Mouse (Mus musculus): ENCODE data around the gene Mrap. TPM values are rescaled to one million over a fixed set of nuclear protein-coding genes. Genes with fewer than 3 reads are reported as not detected.

Mrap gene
- 1 to 10 TPM; 3.0 to 6.6 TPM for total RNA-seq (2021)
- long read RNA-seq, experiment 1, transcript Mrap-201 (3 exons, 1,001 nt): major isoform, 5 of 6 reads
- long read RNA-seq, experiment 1, partial matches to known transcripts: 1 of 6 reads
- long read RNA-seq, experiment 1, other reads (novel, unspliced or antisense): 0 of 6 reads
- long read RNA-seq, experiment 2, transcript Mrap-201 (3 exons, 1,001 nt): major isoform, 7 of 8 reads
- long read RNA-seq, experiment 2, partial matches to known transcripts: 1 of 8 reads
- long read RNA-seq, experiment 2, other reads (novel, unspliced or antisense): 0 of 8 reads

DNA sequence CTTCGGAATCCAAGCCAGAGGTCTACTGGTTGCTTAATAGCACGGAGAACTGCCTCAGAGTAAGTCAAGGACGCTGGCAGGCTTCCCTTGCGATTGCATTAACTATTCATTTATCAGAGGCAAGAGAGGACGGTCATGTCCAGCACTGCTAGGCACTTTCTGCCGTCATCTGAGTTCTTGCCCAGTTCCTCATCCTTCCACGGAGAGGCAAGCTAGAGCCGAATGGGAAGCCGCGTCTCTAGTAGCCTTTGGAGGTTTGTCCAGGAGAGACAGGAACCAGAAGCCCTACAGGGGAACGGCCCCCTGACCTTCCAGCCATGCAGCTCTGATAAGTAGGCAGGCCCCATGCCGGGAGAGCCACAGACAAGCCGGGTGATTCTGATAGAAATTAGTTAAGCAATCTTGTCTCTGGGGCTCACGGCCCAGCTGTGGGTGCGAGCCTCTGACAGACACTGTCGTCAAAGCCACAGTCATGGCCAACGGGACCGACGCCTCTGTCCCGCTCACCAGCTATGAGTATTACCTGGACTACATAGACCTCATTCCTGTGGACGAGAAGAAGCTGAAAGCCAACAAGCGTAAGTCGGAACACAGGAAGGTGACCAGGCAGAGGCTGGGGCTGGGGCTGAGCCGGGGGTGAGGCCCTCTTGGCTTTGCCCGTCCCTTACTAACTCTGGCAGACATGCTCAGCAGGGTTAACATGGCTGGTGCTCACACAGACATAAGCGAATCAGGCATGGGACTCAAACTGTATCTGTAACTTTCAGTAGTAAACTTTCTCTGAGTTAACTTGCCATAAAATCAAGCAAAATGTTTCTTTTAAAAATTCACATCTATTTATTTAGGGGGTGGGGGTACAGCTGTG lies at the start of gene Mrap:
TSS of gene Mrap (plus strand) at position 116 of the 865 bp plus-strand sequence.
- DNase-seq (ENCODE audit: low spot score in 2 of 2): no peak

DNA sequence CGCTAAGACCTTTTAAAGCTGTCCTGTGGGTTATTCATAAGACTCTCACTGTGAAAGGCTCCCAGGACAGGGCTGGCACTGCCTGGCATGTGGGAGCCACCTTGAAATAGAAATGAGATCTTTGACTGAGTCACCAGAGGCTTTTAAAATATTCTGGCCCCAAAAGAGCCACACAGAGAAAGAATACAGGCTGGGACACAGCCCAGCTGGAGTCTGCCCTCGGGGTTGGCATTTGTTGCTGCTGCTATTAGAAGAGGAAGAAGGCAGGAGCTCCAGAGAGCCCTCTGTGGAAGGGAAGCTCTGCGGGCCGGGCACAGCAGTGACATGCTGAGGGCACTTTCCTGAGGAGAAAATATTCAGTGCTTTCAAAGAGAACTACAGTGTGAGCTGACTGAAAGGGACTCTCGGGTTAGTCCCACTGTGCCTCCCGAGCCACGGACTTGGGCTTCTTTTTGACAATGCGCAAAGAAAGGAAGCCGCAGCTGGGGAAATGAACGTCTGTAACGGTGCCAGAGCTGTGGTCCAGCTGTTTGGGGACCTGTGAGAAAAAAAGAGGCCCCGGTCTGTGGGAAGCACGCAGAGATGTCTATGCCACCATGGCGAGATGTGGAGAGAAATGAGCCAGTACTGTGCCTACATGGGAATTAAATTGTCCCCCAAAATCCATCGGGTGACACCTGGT lies 45.2 kb upstream of the Mrap start:
- no peak for DNase-seq (ENCODE audit: low spot score in 2 of 2)

DNA sequence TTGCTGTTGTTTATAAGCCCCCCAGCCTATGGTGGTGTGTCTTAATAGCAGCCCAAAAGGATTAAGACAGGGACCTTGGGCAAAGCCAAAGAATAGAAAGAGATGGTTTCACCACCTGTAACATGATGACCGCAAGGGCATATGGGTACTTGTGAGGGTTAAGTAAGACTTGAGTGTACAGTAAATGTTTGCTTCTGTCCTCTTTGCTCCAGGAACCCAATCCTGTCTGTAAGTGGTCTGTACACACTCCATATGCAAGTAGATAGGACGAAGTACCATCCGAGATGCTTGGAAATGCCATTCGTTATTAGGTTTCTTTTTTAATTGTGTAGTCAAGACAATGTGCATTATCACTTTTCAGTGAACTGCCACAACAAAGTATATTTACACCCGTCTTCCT lies 44.4 kb upstream of the Mrap start:
- DNase-seq (ENCODE audit: low spot score in 2 of 2): no peak

DNA sequence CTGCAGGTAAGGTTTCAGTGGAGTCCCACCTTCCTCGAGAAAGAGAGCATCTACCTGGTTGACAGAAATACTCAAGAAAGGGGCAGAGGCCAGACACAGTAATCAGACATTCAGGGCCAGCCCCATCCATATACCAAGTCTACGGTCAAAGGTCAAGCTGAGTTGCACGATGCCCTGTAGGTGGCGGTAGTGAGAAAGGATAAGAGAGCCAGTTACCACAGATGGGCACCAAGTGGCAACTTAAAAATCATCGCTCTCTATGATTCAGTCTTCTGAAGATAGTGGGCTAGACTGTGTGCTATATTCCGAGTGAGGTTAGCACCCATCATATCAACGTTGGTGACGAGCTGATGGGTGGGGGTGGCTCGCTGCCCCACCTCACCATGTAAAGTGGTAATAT lies 43.3 kb upstream of the Mrap start:
- DNase-seq (ENCODE audit: low spot score in 2 of 2): no peak

DNA sequence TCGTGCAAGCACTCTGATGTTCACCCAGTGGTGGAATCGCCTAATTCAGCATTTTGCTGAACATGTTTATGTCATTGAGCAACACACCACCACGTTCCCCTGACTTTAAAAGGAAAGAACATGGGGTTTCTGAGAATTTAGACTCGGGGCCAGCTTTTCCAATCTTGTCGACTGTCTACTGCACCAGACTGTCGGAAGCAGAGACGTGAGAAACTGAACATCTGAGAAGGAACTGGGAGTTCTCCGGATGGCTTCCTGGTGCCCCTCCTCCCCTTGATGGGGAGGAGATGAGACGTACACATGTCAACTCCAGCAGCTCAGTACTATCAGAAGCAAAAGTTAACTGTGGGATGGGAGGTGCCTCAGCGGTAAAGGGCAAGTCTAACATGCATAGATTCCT lies 42.9 kb upstream of the Mrap start:
- no peak for DNase-seq (ENCODE audit: low spot score in 2 of 2)

DNA sequence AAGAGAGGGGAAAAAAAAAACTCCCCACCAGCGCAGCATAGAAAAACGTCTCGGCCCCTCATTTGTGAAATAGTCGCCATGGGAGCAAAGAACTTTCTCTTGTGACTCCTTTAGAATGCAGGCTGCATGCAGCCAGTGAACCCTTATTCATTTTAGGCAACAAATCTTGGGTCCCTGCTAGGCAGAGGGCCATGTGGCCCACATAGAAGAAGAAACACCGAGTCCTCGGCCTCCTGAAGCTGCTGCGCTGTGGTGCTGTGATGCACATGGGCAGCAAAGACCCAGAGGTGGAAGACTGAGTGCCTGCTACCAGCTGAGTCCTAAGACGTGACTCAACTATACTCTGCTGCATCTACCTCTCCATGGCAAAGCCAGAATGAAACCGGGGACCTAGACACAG lies 41.7 kb upstream of the Mrap start:
- no peak for DNase-seq (ENCODE audit: low spot score in 2 of 2)

DNA sequence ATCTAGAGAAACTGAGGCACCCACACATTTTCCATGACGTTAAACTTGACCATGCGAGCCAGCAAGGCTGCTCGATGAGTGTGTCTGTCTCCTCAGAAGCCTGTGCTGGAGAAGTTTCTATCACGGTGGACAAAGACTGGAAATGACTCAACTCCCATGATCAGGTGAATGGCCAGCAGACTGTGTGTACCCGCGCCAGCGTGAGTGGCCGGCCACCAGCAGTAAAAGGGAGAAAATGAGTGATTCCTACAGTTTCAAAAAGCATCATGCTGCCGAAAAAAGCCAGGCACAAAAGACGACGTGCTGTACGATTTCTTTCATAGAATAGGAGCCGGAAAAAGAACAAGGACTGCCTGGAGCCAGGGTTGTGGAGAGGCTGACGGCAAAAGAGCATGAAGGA lies 38.6 kb upstream of the Mrap start:
- no peak for DNase-seq (ENCODE audit: low spot score in 2 of 2)

DNA sequence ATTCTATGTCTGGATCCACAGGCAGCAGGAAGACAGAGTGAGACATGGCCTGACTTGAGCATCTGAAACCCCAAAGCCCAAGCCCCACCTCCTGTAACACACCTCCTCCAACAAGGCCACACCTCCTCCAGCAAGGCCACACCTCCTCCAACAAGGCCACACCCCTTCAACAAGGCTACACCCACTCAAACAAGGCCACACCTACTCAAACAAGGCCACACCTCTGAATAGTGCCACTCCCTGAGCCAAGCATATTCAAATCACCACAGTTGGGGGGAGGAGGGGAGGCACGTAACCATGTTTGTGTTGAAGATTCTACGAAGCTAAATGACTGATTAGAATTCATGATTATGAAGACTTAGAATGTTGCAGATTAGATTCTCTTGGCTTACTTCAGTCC lies 36.5 kb upstream of the Mrap start:
- no peak for DNase-seq (ENCODE audit: low spot score in 2 of 2)

DNA sequence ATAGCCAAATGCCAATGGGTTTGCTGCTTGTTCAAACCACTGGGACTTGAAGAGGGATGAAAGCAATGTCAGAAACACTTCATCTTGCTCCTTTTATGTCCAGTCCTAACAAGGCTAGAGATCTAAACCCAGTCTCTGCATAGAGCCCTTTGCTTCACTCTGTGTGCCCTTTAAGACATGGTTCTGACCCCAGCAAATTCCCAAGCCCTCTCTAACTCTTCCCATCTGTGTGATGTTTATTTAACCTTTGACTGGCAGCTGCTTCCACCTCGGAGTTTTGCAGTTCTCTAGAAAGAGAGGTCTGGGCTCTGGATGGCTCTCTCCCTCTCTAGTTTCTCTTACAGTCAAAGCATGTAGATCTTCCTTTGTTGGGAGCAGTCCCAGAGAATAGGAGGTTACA lies 34.4 kb upstream of the Mrap start:
- no peak for DNase-seq (ENCODE audit: low spot score in 2 of 2)

DNA sequence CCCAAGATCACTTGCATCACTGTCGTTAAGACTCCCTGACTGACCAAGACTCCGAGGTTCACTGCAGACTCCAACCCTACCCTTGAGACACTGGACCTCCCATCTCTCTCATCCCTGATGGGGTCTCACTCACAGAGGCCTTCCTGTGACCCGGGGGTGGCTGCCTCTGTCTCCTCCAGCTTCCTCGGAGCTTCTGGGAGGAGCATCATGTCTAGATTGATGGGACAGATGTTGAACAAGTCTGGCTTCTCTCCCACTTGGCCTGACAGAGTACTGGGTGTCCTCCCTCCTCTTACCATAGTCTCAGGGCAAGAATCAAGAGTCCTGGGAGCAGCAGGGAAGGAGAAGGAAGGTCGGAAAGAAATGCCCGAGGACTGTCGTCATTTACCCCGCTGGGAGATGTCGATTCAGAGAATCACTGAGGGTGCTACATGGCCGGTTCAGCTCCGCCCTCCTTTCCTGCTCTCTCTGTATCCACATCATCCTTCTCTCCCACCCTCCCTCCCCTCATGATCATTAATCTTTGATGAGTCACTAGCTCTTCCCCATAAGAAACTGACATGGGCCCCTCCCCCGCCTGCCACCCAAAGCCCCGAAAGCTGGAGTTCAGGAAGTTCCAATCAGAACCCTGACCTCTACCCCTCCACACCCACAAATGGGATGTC lies 33.7 kb upstream of the Mrap start:
- no peak for DNase-seq (ENCODE audit: low spot score in 2 of 2)

DNA sequence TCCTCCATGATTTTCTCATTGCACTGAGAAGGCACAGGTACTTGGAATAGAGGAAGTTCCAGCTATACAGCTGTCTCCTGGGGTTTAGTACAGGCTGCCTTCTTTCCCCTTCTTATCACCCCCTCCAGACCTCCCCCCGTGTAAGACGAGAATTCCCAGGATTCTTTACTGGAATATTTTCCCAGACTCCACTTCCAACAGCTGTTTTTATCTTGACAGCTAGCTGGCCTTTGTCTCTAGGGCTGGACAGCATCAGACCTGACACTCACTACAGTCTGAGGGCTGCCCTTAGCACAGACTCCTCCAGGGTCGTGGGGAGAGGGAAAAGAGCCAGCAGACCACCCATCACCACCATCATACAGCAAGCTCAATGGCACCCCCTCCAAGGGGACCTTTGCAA lies 31.7 kb upstream of the Mrap start:
- DNase-seq (ENCODE audit: low spot score in 2 of 2): no peak

DNA sequence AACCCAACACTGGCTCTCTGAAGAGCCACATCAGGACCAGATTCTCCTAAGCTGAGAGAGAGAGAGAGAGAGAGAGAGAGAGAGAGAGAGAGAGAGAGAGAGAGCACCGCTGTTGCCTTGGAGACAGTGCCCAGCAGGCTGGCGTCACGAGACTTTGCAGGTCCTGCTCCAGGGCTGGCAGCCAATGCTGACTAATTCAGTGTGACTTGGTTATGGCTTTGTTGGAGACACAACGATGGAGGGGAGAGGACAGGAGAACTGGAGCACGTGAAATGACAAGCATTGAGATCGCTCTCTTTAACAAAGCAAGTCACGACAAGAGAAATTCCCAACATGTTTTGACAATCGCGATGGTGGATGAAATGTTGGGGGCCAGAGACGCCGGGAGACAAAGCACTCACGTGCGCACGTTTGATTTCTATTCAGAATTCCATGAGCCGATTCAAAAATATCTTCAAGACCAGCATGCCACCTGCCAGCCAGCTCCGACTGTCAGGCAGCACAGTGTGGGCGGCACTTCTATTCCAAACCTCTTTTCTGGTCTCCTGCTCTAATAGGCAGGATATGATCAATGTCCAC lies 28.2 kb upstream of the Mrap start:
- peak in 1 of 2 experiments; percentile 45 for DNase-seq (ENCODE audit: low spot score in 2 of 2)

DNA sequence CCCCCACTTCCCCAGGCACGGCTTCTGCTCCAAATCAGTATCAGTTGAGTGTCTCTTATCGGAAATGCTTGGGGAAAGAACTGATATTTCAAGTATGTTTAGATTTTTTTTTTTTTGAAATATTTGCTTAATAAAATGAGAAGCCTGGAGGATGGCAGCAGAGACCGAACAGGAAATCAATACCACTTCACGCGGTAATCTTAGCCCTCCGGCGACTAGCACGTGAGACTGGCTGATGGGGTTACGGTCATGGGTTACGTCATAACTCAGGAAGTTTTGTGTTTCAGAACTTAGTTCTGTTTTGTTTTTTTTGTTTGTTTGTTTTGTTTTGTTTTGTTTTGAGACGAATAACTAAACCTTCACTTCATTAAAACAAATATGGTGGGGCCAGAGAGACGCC lies 27.7 kb upstream of the Mrap start:
- no peak for DNase-seq (ENCODE audit: low spot score in 2 of 2)

DNA sequence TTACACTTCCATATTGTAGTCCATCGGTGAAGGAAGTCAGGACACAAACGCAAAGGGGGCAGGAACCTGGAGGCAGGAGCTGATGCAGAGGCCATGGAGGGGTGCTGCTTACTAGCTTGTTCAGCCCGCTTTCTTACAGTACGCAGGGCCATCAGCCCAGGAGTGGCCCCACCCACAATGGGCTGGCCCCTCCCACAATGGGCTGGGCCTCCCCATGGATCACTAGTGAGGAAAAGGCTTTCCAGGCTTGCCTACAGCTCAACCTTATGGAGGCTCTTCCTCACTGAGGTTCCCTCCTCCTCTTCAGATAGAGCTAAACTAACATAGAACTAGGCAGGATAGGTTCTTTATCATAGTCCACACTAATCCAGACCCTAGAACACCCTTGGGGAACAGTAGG lies 14.0 kb upstream of the Mrap start:
- DNase-seq (ENCODE audit: low spot score in 2 of 2): no peak

DNA sequence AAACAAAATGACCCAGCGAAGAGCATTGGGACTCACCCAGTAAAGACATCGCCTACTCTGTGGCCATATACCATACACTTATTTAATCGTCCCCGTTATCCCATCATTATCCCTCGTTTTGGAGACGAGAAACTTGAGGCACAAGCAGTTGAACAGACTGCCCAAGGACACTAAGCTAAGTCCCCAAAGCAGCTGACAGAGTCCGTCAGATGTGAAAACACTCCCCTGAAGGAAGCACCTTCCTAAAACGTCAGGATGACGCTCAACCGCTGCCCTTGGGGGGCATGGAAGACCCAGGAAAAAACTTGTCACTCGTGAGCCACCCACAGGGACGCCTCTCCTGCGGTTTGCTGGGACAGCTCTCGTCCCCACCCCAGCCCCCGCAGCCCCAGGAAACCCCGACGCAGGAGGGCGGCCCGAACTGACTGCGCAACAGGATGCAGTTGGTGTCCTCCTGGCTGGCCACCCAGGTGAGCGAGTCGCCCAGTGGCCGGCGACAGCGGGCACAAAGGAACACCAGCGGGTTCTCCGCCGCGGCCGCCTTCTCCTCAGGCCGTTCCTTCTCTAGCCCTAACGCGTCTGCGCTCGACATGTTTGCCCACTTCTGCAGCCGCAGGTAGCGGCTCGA lies 11.3 kb upstream of the Mrap start:
- no peak for DNase-seq (ENCODE audit: low spot score in 2 of 2)

DNA sequence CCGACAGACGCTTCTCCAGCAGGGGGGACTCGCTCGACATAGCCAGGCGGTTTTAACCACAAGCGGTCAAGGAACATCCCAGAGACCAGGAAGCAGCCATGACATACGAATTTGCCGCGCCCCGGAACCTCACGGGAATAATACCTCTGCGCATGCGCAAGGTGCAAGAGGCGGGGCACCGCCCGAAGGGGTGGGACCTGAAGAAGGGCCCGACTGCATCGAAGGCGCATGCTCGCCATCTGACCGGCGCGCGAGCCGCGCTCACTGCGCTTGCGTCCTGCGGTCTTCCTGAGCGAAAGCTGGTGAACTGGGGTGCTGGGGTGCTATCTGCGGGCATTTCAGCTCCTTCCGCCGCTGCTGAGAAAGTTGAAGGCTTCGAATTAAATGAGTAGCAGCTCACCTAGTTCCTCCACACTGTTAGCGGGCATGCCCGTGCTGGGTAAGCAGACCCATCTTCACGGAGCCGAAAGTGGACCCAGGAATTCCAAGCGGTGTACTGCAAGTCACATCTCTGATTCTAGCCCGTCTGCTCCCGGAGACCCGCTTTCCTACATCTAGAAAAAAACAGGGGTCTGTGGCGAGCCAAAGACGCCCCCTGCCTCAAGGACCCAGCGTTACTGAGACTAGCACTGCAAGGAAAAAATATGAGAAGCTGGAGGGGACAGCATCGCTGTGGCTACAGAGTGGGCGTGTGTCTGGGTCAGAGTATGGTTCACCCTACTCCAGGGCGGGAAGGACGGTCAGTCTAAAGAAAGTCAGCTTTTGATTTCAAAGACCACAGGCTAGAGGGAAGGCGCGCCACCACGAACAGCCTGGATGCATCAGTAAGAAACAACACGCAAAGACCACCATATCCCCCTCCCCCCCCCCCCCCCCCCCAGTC lies 10.5 kb upstream of the Mrap start, which contains the start of gene Mis18a:
TSS of gene Mis18a (minus strand) at position 172 of the 883 bp plus-strand sequence.
- peak; percentile 92 to 95 for DNase-seq (ENCODE audit: low spot score in 2 of 2)

DNA sequence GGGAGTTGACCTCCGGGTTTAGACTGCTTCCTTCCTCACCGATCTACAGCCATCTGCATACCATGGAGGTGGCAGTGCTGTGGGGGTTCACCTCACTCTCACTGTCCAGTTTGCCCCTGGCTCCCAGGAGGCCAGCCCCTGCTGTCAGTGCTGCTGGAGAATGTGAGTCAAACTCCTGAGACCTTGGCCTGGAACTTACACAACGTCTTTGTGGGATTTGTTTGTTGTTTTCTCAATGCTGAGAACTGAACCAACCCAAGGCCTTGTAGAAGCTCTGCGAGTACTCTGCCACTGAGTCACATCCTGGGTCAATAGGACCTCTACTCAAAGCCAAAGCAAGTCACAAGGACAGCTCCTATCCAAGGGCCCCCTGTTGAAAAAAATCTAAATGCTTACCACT lies 2.4 kb upstream of the Mrap start:
- no peak for DNase-seq (ENCODE audit: low spot score in 2 of 2)

DNA sequence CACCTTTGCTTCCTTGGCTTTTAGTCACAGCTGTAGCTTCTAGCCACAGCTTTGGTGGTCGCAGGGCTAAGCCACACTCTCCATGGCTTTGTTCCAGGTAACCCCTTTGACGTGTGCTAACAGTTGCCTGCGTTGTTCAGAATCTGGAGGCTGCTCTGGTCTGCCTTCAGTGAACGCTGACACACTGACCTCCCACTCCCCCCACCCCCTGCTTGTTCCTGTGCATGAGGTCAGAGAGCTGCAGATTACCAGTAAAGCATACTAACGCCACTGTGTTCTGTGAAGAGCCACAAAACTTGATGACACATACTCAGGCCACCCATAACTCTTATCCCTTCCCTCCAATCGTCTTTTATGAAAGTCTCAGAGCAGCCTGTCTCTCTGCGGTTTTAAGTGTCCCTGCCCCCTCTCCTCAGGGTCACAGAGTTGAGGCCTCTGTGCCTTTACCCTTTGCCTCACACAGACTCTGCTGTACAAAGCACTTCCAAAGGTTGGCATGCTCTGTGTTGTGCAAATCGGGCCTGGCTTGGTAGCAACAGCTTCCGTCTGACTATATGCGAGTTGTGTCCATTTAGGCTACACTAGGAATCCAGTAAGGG lies 1.2 kb upstream of the Mrap start:
- no peak for DNase-seq (ENCODE audit: low spot score in 2 of 2)

DNA sequence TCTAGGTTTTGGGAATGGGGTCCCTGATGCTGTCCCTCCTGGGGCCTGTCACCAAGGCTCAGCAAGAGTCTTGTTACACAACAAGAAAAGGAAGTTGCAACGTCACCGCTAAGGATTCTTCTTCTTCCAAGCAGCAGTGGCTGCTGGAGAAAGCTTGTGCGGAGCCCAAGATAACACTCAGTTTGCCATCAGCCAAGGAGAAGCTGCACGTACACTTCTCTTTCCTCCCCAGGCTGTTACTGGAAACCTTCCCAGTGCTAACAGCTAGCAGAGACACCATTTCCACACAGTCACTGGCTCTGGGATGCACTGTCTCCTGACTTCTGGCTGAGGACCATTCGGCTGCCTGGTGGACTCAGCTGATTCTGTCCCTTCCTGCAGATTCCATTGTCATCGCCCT lies 9.1 kb downstream of the Mrap start:
- no peak for DNase-seq (ENCODE audit: low spot score in 2 of 2)
